Mouse (Mus musculus) ES-Bruce4 (cell line): ENCODE data around the gene Hist1h2bg. TPM values are rescaled to one million over a fixed set of nuclear protein-coding genes. Genes with fewer than 3 reads are reported as not detected.
A peak's percentile ranks its signal among the peaks of the same experiment; 100 is the strongest.
"Not testable (repeated sequence)": the region's sequence is repeated elsewhere in the genome, so short reads cannot be mapped to it uniquely, and the experiment has no call there.

Source experiments
- H3K27ac ChIP-seq: 2 replicates; pipeline ENCODE4 v1.5.1; 2012; ENCODE audit warnings: low read length, inconsistent platforms; ENCODE audit not compliant: insufficient read depth
- H3K27me3 ChIP-seq: 2 replicates; pipeline ENCODE4 v1.6.1; 2012; ENCODE audit warnings: mild to moderate bottlenecking, low read length, inconsistent platforms; ENCODE audit not compliant: control insufficient read depth, poor library complexity, insufficient read depth, severe bottlenecking
- H3K36me3 ChIP-seq: 2 replicates; pipeline ENCODE4 v1.6.1; 2012; ENCODE audit warnings: inconsistent platforms, mild to moderate bottlenecking, low read length, moderate library complexity; ENCODE audit not compliant: control insufficient read depth, poor library complexity, insufficient read depth, severe bottlenecking
- H3K4me1 ChIP-seq: one replicate; pipeline ENCODE4 v1.8.1; 2011; ENCODE audit warnings: low read length; ENCODE audit not compliant: control insufficient read depth, insufficient read depth
- H3K4me3 ChIP-seq: 2 replicates; pipeline ENCODE4 v1.5.1; 2011; ENCODE audit warnings: low read depth, mild to moderate bottlenecking, low read length
- H3K9ac ChIP-seq: 2 replicates; pipeline ENCODE4 v1.6.1; 2012; ENCODE audit warnings: low read depth, mild to moderate bottlenecking, inconsistent platforms; ENCODE audit not compliant: poor library complexity, severe bottlenecking
- H3K9me3 ChIP-seq: replicated peaks from 2 replicates; pipeline ENCODE4 v1.6.1; 2012; ENCODE audit warnings: mild to moderate bottlenecking, low read length, inconsistent platforms; ENCODE audit not compliant: control insufficient read depth, poor library complexity, insufficient read depth, severe bottlenecking
- CTCF ChIP-seq: IDR thresholded peaks from one replicate; pipeline ENCODE4 v1.8.1; 2011; ENCODE audit warnings: low read depth, low read length
- EP300 ChIP-seq: IDR thresholded peaks from 2 replicates; pipeline ENCODE4 v1.6.1; 2011; ENCODE audit warnings: low read depth, low read length; ENCODE audit not compliant: insufficient read depth
- POLR2A ChIP-seq: IDR thresholded peaks from one replicate; pipeline ENCODE4 v1.8.1; 2011; ENCODE audit warnings: low read length; ENCODE audit not compliant: insufficient read depth
- polyA plus RNA-seq: library from polyadenylated mRNA; stranded (reverse); fragments of >200 nt; gene quantifications from 2 replicates; pipeline ENCODE4 v1.2.4, GENCODE M21; 2011; ENCODE audit warnings: low read depth; ENCODE audit not compliant: missing spikeins, insufficient read depth, insufficient read length

Hist1h2bg gene
- polyA plus RNA-seq, 1 experiment: 13.4 TPM

GRCm38 (mm10) chr13:23585442-23586098 lies 14.4 kb downstream of the Hist1h2bg start:
- not testable (repeated sequence) for H3K36me3 ChIP-seq, H3K27me3 ChIP-seq, H3K9me3 ChIP-seq, H3K4me1 ChIP-seq
- H3K27ac ChIP-seq: peak overlapping the region; percentile 78
- TF ChIP-seq EP300 (0 out of 2 replicates have a peak, but pooled peaks have one; percentile 6), POLR2A (peak; percentile 81)
- peak overlapping the region; percentile 47 for H3K4me3 ChIP-seq
- H3K9ac ChIP-seq: peak overlapping the region; percentile 74

- Histone ChIP-seq H3K27me3 (no peaks in the 10 kb centered on the region), H3K4me3 (peak overlapping the region; percentile 45), H3K9me3 (no peaks in the 10 kb centered on the region), H3K9ac (peak overlapping the region; percentile 83), H3K36me3 (no peaks in the 10 kb centered on the region), H3K4me1 (no peaks in the 10 kb centered on the region), H3K27ac (peak overlapping the region; percentile 99)
- TF ChIP-seq POLR2A (no peak), CTCF (no peak), EP300 (no peak)
These were observed 15.1 kb downstream of the Hist1h2bg start for GRCm38 (mm10) chr13:23586099-23586939.

GRCm38 (mm10) chr13:23586940-23587225 lies 15.7 kb downstream of the Hist1h2bg start:
- Histone ChIP-seq H3K27ac (peak overlapping the region; percentile 99), H3K36me3 (no peaks in the 10 kb centered on the region), H3K9ac (peak overlapping the region; percentile 83), H3K27me3 (no peaks in the 10 kb centered on the region), H3K4me3 (peak overlapping the region; percentile 45), H3K9me3 (no peaks in the 10 kb centered on the region), H3K4me1 (no peaks in the 10 kb centered on the region)
- no peak for TF ChIP-seq CTCF
- no peak for TF ChIP-seq EP300
- TF ChIP-seq POLR2A: no peak

GRCm38 (mm10) chr13:23591206-23591605 lies 20.0 kb downstream of the Hist1h2bg start:
- TF ChIP-seq POLR2A (no peak), CTCF (no peak), EP300 (no peak)
- Histone ChIP-seq H3K9ac (no peak overlapping the region), H3K9me3 (no peaks in the 10 kb centered on the region; the same call in 1 of the 2 replicates), H3K36me3 (no peaks in the 10 kb centered on the region), H3K4me3 (no peak overlapping the region), H3K4me1 (peaks cover 6% of the 10 kb centered on the region), H3K27me3 (no peaks in the 10 kb centered on the region), H3K27ac (peak overlapping the region; percentile 44; the same call in 1 of the 2 replicates)

GRCm38 (mm10) chr13:23591886-23592285 lies 20.7 kb downstream of the Hist1h2bg start:
- H3K36me3 ChIP-seq, H3K27ac ChIP-seq, H3K27me3 ChIP-seq, H3K4me3 ChIP-seq, H3K9ac ChIP-seq, H3K4me1 ChIP-seq, H3K9me3 ChIP-seq: not testable (repeated sequence)
- TF ChIP-seq EP300: peak; percentile 78

- no peaks in the 10 kb centered on the region for H3K27me3 ChIP-seq
- H3K4me3 ChIP-seq: no peak overlapping the region
- no peak for TF ChIP-seq EP300
- no peak for TF ChIP-seq CTCF
- no peak for TF ChIP-seq POLR2A
- H3K36me3 ChIP-seq: no peaks in the 10 kb centered on the region
- no peak overlapping the region for H3K9ac ChIP-seq
- H3K4me1 ChIP-seq: peaks cover 6% of the 10 kb centered on the region
- peak overlapping the region; percentile 66 for H3K27ac ChIP-seq
- no peaks in the 10 kb centered on the region; the same call in 1 of the 2 replicates for H3K9me3 ChIP-seq
These were observed 21.4 kb downstream of the Hist1h2bg start for GRCm38 (mm10) chr13:23592614-23593013.
